Mouse (Mus musculus) midbrain, postnatal 0 days (tissue): ENCODE results near the gene Kcnh5. TPM values are rescaled to one million over a fixed set of nuclear protein-coding genes. Genes with fewer than 3 reads are reported as not detected.

Experiments used
- ATAC-seq: fragments of 200-750 bp; cut with Nextera tagmentation; 2 replicates; pipeline ENCODE4 v1.8.0; 2017; ENCODE audit warnings: moderate number of reproducible peaks, mild to moderate bottlenecking, moderate TSS enrichment, moderate library complexity; ENCODE audit not compliant: low FRiP score
- DNase-seq: peaks from one replicate; pipeline ENCODE4 v3.0.0-alpha.2; 2015; ENCODE audit warnings: low spot score
- H3K27ac ChIP-seq: fragments of 300-500 bp; sonication (generic); 2 replicates; pipeline ENCODE4 v1.5.1; 2014; ENCODE audit warnings: low read depth, mild to moderate bottlenecking, low read length, mixed read lengths
- H3K27me3 ChIP-seq: fragments of 300-500 bp; sonication (generic); 2 replicates; pipeline ENCODE4 v1.6.1; 2014; ENCODE audit warnings: low read length, control low read depth, mixed read lengths; ENCODE audit not compliant: insufficient read depth
- H3K36me3 ChIP-seq: fragments of 300-500 bp; sonication (generic); 2 replicates; pipeline ENCODE4 v1.6.1; 2014; ENCODE audit warnings: low read length, control low read depth, mixed read lengths; ENCODE audit not compliant: insufficient read depth
- H3K4me1 ChIP-seq: fragments of 300-500 bp; sonication (generic); 2 replicates; pipeline ENCODE4 v1.6.1; 2014; ENCODE audit warnings: mild to moderate bottlenecking, control low read depth, antibody characterized with exemption, low read length, mixed read lengths; ENCODE audit not compliant: insufficient read depth
- H3K4me2 ChIP-seq: fragments of 300-500 bp; sonication (generic); 2 replicates; pipeline ENCODE4 v1.6.1; 2014; ENCODE audit warnings: low read depth, mild to moderate bottlenecking, low read length, mixed read lengths; ENCODE audit not compliant: poor library complexity, severe bottlenecking
- H3K4me3 ChIP-seq: fragments of 300-500 bp; sonication (generic); 2 replicates; pipeline ENCODE4 v1.5.1; 2014; ENCODE audit warnings: low read depth, mild to moderate bottlenecking, low read length, moderate library complexity
- H3K9ac ChIP-seq: fragments of 300-500 bp; sonication (generic); replicated peaks from 2 replicates; pipeline ENCODE4 v1.6.1; 2014; ENCODE audit warnings: mild to moderate bottlenecking, low read length, moderate library complexity, mixed read lengths; ENCODE audit not compliant: poor library complexity, severe bottlenecking
- H3K9me3 ChIP-seq: fragments of 300-500 bp; sonication (generic); 2 replicates; pipeline ENCODE4 v1.6.1; 2016; ENCODE audit warnings: low read length, control low read depth
- CTCF ChIP-seq: IDR thresholded peaks from 2 replicates; pipeline ENCODE4 v1.5.1; 2016; ENCODE audit warnings: antibody characterized with exemption, mild to moderate bottlenecking
- WGBS: fragments of 180-500 bp; shearing (Covaris S2); extraction: QIAGEN DNeasy Blood & Tissue Kit; methylation state at CpG from one replicate; pipeline ENCODE4 v1.1.7; 2014; 5-methylcytosine and 5-hydroxymethylcytosine counted together
- polyA plus RNA-seq: library from polyadenylated mRNA; unstranded; fragments of >200 nt; fragmentation: Nextera tagmentation; extraction: Ambion mirVana; gene quantifications from 2 replicates; pipeline ENCODE4 v1.2.1, GENCODE M21; 2015
- total RNA-seq: library from RNA; depleted of rRNA; stranded (reverse); fragments of >200 nt; gene quantifications from 2 replicates; pipeline ENCODE4 v1.2.3, GENCODE M21; 2014; rRNA removed

Kcnh5 gene
- total and polyA plus RNA-seq, 2 experiments from 2014 or later, result 2.6 to 8.9 TPM

- TF ChIP-seq CTCF, result no peak
- Histone ChIP-seq H3K9ac (no peak overlapping the region), H3K4me3 (no peak overlapping the region), H3K27ac (no peak overlapping the region), H3K36me3 (no peaks in the 10 kb centered on the region), H3K9me3 (no peaks in the 10 kb centered on the region), H3K4me2 (peak overlapping the region; percentile 0; the same call in 1 of the 2 replicates), H3K27me3 (no peaks in the 10 kb centered on the region), H3K4me1 (no peaks in the 10 kb centered on the region)
- DNase-seq, result peak; percentile 67
- ATAC-seq, result no peak
- 57% methylated on average over 12 of the region's 12 CpGs for WGBS
Observed at GRCm38 (mm10) chr12:74848611-74849347, 328.4 kb downstream of the Kcnh5 start.

Other genes starting within 250 kb of the Kcnh5 start
- 17.5 and 27.0 TPM in 2 replicates for gene Rhoj, start 131.0 kb upstream of the Kcnh5 start, total RNA-seq
- gene Rhoj, start 131.0 kb upstream of the Kcnh5 start, polyA plus RNA-seq, result 13.3 and 13.7 TPM in 2 replicates
- not detected in 2 replicates for gene Gphb5, start 239.4 kb upstream of the Kcnh5 start, total RNA-seq
- gene Gphb5, start 239.4 kb upstream of the Kcnh5 start, polyA plus RNA-seq, result not detected in 2 replicates